In genomic region chr6:90534701-90535475, GRCm38 (mm10) we compare ENCODE assay signal across 10 mouse cellular contexts. TPM values are rescaled to one million over a fixed set of nuclear protein-coding genes. Genes with fewer than 3 reads are reported as not detected.
A peak's percentile ranks its signal among the peaks of the same experiment; 100 is the strongest.
DNase-seq lines count a peak whose midpoint lies in the region; ATAC-seq and TF ChIP-seq lines count a peak whose summit lies in the region.
"Had no signal": no experiment of that assay in that cellular context is flagged by ENCODE, and none has a peak within 500 bp of the region (broad histone marks: within the 10 kb centered on the region; RNA-seq: fewer than 3 reads in every experiment).

No protein-coding gene starts in this region.

- H3K27me3 ChIP-seq in hindbrain, embryonic 13.5 days = 0 out of 2 replicates have a peak, but pooled peaks cover 3% of the 10 kb centered on the region
- no peaks in the 10 kb centered on the region for H3K27me3 ChIP-seq in hindbrain, embryonic 10.5 days (ENCODE audit: insufficient read depth, poor library complexity, severe bottlenecking)
- no peaks in the 10 kb centered on the region for H3K27me3 ChIP-seq in stomach, postnatal 0 days (ENCODE audit: control insufficient read depth, insufficient read depth, low read length)
- H3K27me3 ChIP-seq: embryonic facial prominence, embryonic 13.5 days; limb, embryonic 12.5 days had no signal

- no peak overlapping the region for H3K4me2 ChIP-seq in hindbrain, embryonic 13.5 days
- H3K4me2 ChIP-seq in stomach, postnatal 0 days (replicated peaks; ENCODE audit: low read depth) = no peak overlapping the region
- H3K4me2 ChIP-seq: embryonic facial prominence, embryonic 13.5 days; limb, embryonic 12.5 days had no signal

- H3K9ac ChIP-seq in hindbrain, embryonic 13.5 days = no peak overlapping the region
- H3K9ac ChIP-seq in stomach, postnatal 0 days (ENCODE audit: low read length) = no peak overlapping the region
- H3K9ac ChIP-seq: embryonic facial prominence, embryonic 13.5 days; limb, embryonic 12.5 days had no signal

- no peak for TF ChIP-seq EP300 in stomach, postnatal 0 days (optimal IDR thresholded peaks at IDR 0.05)

- H3K9me3 ChIP-seq in hindbrain, embryonic 13.5 days = no peaks in the 10 kb centered on the region
- H3K9me3 ChIP-seq in hindbrain, embryonic 10.5 days = no peaks in the 10 kb centered on the region
- H3K9me3 ChIP-seq in stomach, postnatal 0 days (ENCODE audit: control insufficient read depth, low read length) = no peaks in the 10 kb centered on the region
- H3K9me3 ChIP-seq: embryonic facial prominence, embryonic 13.5 days; limb, embryonic 12.5 days had no signal

- 46% methylated on average over 8 of the region's 8 CpGs for WGBS in hindbrain, embryonic 13.5 days
- 74% methylated on average over 8 of the region's 8 CpGs for WGBS in hindbrain, embryonic 10.5 days
- WGBS in stomach, postnatal 0 days = 61% methylated on average over 8 of the region's 8 CpGs

- no peaks in the 10 kb centered on the region for H3K36me3 ChIP-seq in hindbrain, embryonic 13.5 days
- no peaks in the 10 kb centered on the region for H3K36me3 ChIP-seq in hindbrain, embryonic 10.5 days
- no peaks in the 10 kb centered on the region for H3K36me3 ChIP-seq in stomach, postnatal 0 days (ENCODE audit: control insufficient read depth, insufficient read depth, low read length)
- H3K36me3 ChIP-seq: embryonic facial prominence, embryonic 13.5 days; limb, embryonic 12.5 days had no signal

- no peak for TF ChIP-seq CTCF in stomach, postnatal 0 days (IDR thresholded peaks at IDR 0.05; ENCODE audit: low read depth)

- DNase-seq in hindbrain, embryonic 10.5 days (ENCODE audit: low spot score) = no peak
- peak; percentile 34 to 61 for DNase-seq in heart, adult 9 months (ENCODE audit: low spot score in 2 of 2)
- peak; percentile 72 to 82 for DNase-seq in left cerebral cortex, postnatal 10 days (ENCODE audit: extremely low spot score in 1 of 2, low spot score in 2 of 2)
- DNase-seq in telencephalon, adult 2 months (ENCODE audit: low read depth, low spot score) = peak; percentile 45
- no peak for DNase-seq in c-Kit-positive CD71-positive TER-119-positive erythroid progenitor cells, embryonic 14.5 days (ENCODE audit: low spot score)
- no peak for DNase-seq in stomach, postnatal 0 days (ENCODE audit: low spot score)
- no peak for DNase-seq in urinary bladder, adult 18-20 months (ENCODE audit: low spot score in 2 of 2)

- H3K27ac ChIP-seq in hindbrain, embryonic 13.5 days = peak overlapping the region; percentile 62
- H3K27ac ChIP-seq in hindbrain, embryonic 10.5 days = no peak overlapping the region
- H3K27ac ChIP-seq in stomach, postnatal 0 days (replicated peaks) = no peak overlapping the region
- H3K27ac ChIP-seq: embryonic facial prominence, embryonic 13.5 days; limb, embryonic 12.5 days had no signal

- no peak overlapping the region for H3K4me3 ChIP-seq in hindbrain, embryonic 13.5 days
- H3K4me3 ChIP-seq in hindbrain, embryonic 10.5 days = no peak overlapping the region
- H3K4me3 ChIP-seq in stomach, postnatal 0 days (ENCODE audit: low read depth, low read length) = no peak overlapping the region
- H3K4me3 ChIP-seq: embryonic facial prominence, embryonic 13.5 days; limb, embryonic 12.5 days had no signal

- ATAC-seq in hindbrain, embryonic 13.5 days (ENCODE audit: low FRiP score) = peak; percentile 85
- no peak for ATAC-seq in stomach, postnatal 0 days (ENCODE audit: low FRiP score, low TSS enrichment)

- H3K4me1 ChIP-seq in hindbrain, embryonic 13.5 days (replicated peaks) = peaks cover 12% of the 10 kb centered on the region
- 0 out of 2 replicates have a peak, but pooled peaks cover 6% of the 10 kb centered on the region for H3K4me1 ChIP-seq in hindbrain, embryonic 10.5 days (replicated peaks)
- no peaks in the 10 kb centered on the region for H3K4me1 ChIP-seq in stomach, postnatal 0 days (replicated peaks; ENCODE audit: control insufficient read depth, insufficient read depth)
- H3K4me1 ChIP-seq: embryonic facial prominence, embryonic 13.5 days; limb, embryonic 12.5 days had no signal

- intact Hi-C loops in left cerebral cortex, postnatal 10 days (cut with DNase I) = no loop called here

RNA-seq across cellular contexts. Expression of gene Aldh1l1, which starts 48.7 kb away (rescaled TPM):
- polyA plus RNA-seq in hindbrain, embryonic 13.5 days (2015; fragmentation: Nextera tagmentation; extraction: Ambion mirVana) = 44.8 and 45.3 TPM in 2 replicates
- 1.7 and 2.9 TPM in 2 replicates for polyA plus RNA-seq in hindbrain, embryonic 10.5 days (2016; fragmentation: Nextera tagmentation; extraction: Ambion mirVana)
- 10 to 100 TPM; 44.5 to 57.4 TPM for total RNA-seq in left cerebral cortex, postnatal 10 days (2021)
- 6.6 and 7.6 TPM in 2 replicates for polyA plus RNA-seq in stomach, postnatal 0 days (2015; fragmentation: Nextera tagmentation; extraction: Ambion mirVana)

Comparison
In these comparisons a context has a peak if more than half of its experiments do, and no peak if none do; other contexts are left out.
1. DNase-seq: peak in heart, adult 9 months (2 of 2), left cerebral cortex, postnatal 10 days (2 of 2) and telencephalon, adult 2 months (single experiment); none in hindbrain, embryonic 10.5 days (single experiment), c-Kit-positive CD71-positive TER-119-positive erythroid progenitor cells, embryonic 14.5 days (single experiment), stomach, postnatal 0 days (single experiment) and urinary bladder, adult 18-20 months (0 of 2).